Mouse (Mus musculus) spleen, adult 18-20 months (tissue): ENCODE measurements around the gene Hmgxb4.

Source experiments
- DNase-seq, 2 experiments: peaks; one replicate each; pipeline ENCODE4 v3.0.0; 2022; ENCODE audit warnings: mixed read lengths in 2 of 2

Gene Hmgxb4

DNA sequence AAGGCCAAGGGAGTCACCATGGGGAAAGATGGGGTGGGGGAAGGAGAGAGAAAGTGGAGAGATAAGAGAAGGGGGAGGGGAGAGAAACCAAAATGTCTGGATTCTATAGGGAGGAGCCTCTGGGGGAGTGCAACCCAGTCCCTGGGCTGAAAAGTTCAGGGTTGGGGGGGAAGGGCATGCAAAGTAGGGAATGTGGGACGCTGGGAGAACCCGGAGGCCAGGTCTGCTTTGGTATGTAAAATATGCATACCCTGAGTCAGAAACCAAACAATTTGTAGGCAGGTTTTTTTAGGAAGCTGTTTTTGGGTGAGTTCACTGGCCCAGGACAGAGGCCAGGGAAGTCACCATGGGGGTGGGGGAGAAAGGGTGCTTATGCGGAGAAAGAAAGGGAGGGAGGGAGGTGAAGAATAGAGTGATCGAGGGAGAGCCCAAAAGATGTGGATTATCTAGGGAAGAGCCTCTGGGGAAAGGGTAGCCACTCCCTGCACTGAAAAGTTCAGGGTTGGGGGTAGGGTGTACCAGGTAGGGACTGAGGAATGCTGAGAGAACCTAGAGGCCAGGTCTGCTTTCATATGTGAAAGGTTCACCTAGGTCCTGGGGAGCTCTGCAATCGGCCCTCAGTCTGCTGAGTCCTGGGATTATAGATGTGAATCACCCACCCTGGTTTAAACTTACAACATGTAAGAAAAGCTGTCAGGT, 25.3 kb downstream of the Hmgxb4 start:
- no peak for DNase-seq

DNA sequence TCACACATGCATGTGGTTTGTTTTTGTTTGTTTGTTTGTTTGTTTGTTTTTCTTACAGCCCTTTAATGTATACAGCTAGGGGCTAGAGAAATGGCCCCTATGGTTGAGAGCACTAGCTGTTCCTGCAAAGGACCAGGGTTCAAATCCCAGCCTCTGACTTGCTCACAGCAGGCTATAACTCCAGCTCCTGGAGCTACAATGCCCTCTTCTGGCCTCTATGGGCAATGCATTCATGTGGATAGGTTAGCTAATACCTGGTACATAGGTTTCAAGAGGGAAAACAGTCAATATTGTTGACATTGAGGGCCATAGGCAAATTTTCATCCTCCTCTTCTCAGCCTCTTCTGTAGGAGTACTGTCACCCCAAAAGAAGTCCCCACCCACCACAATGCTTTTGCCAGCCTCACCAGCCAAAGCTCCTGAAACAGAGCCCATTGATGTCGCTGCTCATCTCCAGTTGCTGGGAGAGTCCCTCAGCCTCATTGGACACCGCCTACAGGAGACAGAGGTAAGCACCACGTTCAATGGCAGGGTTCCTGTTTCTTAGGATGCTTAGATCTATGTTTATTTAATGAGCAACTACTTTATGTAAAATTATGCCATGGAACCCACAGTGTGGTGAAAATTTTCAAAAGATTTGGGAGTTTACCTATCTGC, 30.6 kb downstream of the Hmgxb4 start:
- DNase-seq = no peak

DNA sequence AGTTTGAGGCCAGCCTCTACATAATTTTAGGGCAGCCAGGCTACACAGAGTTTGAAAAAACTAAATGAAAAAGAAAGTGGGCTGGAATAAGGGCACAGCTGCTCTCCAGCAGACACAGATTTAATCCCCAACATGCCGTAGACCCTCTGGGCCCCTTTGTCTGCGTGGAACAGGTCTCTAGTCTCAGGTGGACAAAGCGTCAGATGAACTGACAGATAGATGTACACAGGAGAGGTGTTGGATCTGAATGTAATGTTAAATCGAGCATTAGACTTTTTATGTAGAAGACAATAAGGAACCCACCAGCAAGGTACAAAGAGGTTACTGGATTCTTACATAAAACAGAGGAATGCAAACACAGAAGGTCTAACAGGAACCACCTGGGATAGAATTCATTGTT, 32.7 kb downstream of the Hmgxb4 start:
- DNase-seq = no peak

DNA sequence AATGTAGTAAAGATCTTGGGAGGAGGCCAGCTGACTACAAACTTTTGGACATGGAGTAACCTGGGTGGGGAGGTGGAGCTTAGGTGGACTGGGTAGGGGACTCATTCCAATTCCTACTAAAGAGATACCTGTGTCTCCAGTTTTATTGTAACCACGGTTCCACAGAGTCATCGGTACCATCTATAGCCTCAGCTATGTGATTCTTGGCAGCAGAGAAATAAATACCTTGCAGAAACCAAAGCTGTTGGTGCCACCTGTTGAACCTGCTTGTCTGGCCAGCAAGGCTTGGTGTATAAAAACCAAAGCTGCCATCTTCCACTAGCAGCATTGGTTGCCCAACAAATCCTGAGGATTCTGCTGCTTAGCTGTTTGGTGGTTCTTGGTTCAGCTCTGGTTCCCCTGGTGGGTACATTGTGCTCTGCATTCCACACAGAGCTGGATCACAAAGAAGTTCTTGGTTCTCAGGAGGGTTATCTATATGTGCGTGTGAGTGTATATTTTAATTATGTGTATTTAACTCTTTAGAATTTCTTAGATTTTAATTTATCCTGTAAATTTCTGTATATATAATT, 37.4 kb downstream of the Hmgxb4 start:
- DNase-seq = no peak

DNA sequence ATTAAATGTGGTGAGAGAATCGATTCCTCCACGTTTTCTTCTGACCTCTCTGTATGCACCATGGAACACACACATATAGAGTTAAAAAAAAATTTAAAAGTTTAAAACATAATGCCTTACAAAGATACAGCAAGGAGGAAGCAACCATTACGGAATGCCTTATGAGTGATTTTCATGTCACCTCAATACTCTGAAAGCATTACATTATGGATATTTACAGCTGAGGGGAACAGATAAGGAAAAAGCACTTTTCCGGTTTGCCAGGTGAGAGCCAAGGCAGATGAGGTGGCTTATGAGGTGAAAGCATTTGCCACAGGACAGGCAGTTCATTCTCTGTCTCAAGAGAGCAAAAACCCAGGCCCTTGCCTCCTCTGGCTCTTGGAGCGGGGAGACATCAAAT, 39.8 kb downstream of the Hmgxb4 start:
- DNase-seq = no peak

DNA sequence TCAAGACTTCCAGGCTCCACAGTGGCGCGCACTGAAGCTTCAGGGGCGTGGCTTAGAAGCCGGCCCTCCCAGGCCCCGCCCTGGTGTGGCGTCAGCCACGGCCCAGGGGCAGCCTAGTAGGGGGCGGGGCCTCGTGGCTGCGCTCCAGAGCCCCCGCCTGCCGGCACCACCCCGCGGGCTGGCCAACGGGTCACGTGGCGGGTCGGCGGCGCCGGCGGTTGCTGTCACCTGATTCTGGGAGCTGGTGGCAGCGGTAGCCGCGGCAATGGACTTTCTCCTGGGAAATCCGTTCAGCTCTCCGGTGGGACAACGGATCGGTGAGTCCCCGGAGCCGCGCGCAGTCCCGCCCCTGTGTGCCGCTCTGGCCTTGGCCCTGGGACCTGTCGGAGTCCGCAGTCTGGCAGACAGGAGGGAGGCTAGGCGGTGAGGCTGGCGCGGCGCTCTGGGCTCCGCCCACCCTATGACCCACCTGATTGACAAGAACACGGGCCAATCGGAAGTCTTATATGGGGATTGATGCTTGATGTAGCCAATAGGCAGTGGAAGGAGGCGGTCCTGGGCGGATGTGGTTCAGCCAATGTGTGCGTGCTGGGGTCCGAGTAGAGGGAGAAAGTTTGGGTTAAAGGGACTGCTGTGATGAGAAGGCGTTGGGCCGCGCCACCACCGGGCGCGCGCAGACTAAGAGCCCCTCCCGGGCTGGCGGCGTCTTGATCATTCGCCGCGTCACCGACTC, 40.5 kb downstream of the Hmgxb4 start, which contains the start of gene Tom1:
Gene Tom1 (plus strand): TSS at position 195 of the 733 bp plus-strand sequence.
- peak; percentile 94 to 97 for DNase-seq

DNA sequence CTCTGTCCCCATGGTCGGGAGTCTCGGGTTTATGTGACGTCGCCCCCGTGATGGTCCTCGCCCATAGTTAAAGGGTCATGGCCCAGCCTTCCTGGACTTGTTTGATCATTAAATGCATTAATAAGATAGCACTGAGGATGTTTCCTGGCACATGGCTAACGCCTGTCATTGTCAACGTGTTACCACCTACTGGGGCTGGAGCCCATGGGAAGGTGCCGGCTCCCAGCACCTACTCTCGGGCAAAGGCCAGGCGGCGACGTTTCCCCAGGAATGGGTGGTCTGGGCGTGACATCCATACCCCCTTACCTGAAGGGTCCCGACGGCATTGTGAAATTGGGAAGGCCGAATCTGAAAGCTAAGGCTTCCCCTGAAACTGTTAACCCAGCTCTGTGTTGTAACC, 41.1 kb downstream of the Hmgxb4 start:
- DNase-seq = no peak

DNA sequence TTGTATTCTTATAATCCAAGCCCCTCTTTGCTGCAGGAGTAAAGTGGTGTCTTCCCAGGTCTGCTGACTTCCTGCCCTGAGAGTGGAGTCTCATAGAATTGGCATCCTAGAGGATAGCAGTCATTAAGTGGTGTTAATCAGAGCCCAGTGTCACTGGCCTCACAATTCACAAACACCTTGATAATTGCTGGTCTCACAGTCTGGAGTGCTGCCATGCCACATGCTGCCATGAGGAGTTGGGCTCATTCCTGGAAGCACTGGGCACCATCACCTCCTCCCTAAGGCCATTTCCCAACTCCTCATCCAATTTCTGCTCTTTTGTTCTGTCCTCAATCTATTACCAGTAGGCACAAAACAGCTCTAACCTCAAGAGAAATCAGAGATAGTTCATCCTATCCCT, 42.5 kb downstream of the Hmgxb4 start:
- DNase-seq = no peak

DNA sequence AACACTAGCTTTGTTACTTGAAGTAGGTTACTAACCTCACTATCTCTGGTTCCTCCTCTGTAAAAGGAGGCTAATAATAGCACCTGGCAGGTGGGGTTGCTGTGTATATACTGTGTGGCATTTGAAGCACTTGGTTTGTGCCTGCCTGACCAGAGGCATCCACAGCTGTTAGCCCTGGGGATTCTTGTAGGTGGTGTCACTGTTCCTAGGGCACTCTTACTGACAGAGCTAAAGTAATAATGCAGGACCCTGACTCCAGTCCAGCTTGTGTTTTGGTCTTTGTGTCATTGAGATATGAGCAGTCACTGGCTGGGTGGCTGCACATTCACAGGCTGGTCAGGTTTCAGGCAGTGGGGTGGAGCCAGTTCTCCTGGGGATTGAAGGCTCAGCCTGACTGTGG, 45.3 kb downstream of the Hmgxb4 start:
- DNase-seq = no peak

DNA sequence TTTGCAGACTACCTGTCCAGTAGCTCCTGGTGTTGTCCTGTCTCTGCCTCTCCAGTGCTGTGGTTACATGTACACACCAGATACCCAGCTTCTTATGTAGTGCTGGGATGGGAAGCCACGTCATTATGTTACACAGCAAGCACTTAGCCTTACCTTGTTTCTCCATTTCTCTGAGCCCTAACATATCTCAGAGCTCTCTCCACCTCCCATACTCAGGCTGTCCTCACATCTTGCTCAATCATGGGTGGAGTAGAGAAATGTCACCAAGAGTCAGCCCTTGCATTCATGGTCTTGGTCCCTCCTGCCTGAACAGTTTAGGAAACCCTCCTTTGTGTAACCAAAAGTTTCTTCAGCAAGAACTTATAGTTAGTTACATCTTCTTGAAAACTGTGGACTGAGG, 46.6 kb downstream of the Hmgxb4 start:
- no peak for DNase-seq

DNA sequence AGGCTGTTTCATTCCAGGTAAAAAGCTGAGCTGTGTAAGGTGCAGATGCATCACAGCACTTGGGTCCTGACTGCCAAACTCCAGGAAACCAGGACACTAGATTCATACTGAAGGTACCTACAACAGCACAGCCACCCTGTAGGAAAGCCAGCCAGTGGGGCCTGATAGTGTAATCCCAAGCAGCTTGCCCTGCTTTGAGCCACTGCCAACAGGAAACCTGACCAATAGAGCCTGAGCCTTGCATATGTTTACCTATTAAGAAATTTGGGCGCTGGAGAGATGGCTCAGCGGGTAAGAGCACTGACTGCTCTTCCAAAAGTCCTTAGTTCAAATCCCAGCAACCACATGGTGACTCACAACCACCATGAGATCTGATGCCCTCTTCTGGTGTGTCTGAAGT, 49.0 kb downstream of the Hmgxb4 start:
- DNase-seq = no peak

DNA sequence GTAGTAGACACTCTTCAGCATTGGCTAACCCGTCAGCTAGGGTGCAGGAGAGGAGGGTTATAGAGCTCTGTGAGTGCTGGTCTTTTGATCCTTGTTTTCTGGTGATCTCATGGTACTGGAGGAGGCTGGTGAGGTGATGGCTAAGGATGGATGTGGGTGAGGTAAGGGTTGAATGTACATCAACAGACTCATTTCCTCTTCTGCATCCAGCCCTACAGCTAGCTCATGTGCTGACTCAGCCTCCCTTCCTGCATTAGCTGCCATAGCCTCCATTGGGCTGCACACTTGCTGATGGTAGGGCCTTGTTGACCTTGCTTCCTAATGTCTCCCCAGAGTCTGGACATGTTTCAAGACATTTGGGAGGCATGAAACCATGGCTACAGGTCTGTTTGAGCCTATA, 49.8 kb downstream of the Hmgxb4 start:
- no peak for DNase-seq

DNA sequence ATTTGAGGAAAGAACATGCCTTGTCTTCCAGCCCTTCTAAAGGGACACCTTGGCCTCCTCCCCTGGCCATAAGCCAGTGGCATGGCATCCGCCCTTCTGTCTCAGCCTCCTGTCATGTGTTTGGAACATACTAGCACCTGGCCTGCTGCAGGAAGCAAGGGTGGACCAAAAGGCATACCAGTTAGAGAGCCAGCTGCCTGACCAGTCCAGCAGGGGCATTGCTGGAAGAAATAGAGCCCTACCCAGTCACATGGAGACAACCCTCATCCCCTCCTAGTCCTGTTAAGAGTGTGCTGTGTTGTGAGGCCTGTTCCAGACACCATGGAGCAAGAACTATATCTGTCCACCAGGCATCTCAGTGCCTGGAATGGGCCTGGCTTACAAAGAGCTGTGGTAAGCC, 53.1 kb downstream of the Hmgxb4 start:
- DNase-seq = no peak

DNA sequence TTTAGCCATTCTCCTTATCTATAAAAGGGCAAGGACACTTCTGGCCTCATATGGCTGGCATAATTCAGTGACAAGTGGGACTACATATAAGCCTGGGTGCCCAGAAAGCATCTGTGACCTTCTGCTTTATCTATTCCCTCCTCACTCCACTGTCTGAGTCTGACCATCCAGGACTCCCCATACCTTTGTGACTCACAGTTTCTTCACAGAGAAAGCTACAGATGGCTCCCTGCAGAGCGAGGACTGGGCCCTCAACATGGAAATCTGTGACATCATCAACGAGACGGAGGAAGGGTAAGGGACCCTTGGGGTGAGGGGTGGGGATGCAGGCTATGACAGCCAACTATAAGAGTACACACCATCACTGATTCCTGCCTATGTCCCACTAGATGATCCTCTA, 54.6 kb downstream of the Hmgxb4 start:
- no peak for DNase-seq

DNA sequence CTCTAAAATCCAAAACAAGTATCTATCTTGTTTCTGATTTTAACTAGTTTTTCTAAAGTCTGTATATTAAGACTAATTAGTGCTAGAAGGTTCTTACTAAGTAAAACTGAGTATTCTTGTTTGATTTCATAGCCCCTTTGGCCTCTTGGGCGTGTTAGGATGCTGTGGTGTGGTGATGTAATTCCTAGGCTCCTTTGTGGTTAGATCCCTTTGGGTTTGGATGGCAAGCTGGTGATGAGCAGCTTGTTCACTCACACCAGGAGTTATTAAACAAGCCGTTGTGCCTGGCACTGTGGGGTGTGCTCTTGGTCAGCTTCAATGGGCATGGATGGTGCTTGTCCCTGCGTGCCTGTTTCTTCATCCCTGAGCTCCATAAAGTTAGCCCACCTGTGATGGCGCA, 60.2 kb downstream of the Hmgxb4 start:
- DNase-seq = no peak

DNA sequence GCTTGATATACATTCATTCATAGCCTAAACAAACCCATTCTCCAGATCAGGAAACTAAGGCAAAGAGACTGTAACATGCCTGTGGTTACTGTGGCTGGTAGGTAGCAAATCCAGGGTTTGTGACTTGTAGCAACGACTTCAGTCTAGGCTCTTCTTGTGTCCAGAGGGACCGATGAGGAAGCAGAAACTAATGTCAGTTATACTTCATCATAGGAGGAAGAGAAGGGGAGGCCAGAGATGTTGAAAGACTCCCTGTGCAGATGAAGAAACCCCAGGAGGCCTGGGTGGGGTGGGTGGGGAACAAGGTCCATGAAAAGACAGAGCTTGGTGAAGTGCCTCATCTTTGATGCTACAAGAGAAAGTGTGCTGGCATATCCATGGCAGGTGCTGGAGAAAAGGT, 62.5 kb downstream of the Hmgxb4 start:
- DNase-seq = no peak

DNA sequence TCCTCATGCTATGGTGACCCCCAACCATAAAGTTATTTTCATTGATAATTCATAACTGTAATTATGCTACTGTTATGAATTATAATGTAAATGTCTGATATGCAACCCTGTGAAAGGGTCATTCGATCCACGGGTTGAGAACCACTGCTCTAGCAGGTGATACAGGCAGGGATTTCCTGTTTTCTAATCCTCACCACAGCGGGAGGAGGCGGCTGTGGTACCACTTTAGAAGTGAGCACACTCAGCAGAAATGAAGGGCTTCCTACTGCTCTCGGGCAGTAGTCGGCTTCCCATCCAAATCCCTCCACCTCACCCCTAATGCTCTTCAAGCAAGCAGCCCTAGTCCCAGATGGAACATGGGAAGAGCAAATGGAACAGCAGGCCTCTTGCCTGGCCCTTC, 66.9 kb downstream of the Hmgxb4 start:
- DNase-seq = no peak

DNA sequence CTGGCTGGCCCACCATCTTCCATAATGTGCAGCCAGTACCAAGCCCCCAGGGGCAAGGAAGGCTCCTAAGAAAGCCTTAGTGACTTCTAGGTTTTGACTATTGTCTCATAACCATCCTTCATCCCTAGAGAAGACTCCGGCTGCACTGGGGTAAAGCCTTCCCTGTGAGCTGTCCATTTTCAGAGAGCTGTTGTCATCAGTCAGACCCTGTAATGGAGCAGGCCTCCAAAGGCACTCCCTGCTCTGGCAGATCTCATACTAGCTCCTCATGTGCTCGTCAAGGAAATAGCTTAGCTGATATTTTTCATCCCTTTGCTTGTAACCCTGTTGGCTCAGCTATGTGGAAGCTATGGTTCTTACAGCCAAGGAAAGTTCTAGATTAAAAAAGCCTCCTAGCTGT, 67.7 kb downstream of the Hmgxb4 start:
- no peak for DNase-seq

DNA sequence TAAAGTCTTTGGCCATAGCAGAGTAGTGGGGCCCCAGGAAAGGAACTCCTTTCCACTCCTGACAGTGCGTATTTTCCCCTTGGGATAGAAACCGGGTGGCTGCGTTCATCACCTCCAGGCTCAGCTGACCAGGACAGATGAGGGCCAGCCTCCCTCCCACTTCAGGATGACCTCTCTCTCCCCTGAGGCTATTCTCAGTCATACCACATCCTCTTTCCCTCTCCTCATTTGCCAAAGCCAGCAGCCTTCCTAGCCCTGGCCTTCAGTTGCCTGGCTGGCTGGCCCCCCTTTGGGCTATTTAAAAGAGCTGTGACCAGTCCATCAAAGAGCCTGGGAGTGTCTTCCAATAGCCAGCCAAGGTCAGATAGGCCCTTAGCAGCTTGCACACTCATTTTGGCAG, 70.1 kb downstream of the Hmgxb4 start:
- DNase-seq = no peak

DNA sequence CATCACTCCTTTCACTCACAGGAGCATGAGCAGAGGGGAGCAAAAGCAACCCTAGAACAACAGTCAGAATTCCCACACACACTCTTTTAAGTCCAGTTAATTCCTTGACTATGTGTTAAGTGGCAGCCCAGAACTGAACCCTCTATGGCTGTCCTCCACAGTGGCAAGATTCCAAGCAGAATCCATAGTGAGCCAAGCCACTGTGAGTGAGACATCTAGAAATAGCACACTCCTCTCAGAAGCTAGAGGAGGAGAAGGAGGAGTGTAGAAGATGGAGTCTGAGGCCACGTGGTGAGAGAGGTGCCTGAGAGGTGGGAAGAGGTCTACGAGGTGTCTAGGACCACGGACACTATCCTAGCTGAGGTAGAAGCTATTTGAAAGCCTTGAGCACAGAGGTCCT, 71.6 kb downstream of the Hmgxb4 start:
- DNase-seq = no peak

DNA sequence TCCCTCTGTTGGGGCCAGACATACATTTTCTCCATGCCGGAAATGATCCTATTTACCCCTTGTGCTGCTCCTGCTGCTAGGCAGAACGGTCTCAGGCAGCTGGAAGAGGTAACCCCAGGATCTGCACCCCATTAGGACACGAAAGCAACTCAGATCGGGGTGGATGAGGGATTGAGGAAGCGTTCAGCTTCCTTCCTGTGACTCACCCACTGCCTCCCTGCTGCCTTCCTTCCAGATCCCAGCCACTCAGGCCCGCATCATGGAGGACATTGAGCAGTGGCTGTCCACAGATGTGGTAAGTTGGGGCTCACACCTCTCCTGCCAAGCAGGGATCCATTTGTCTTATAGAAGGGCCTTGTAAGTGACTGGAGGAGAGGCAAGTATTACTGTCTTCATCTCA, 74.1 kb downstream of the Hmgxb4 start:
- DNase-seq = no peak

DNA sequence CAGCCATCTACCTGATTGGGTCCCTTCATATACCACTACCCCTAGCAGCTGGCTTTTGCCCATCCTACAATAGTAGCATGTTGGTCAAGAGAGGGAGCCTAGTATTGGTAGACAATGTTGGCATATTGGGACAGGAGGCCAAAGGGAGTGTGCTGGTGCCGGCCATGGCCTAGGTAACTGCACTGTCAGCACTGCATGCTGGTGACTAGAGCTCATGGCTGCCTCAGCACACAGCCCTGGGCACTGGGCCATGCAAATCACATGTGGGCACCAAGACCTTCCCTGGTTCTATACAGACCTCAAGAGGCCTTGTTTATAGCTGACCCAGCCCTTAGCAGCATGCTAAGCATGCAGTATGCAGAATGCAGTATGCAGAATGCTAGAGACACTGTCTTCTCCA, 77.1 kb downstream of the Hmgxb4 start:
- no peak for DNase-seq

DNA sequence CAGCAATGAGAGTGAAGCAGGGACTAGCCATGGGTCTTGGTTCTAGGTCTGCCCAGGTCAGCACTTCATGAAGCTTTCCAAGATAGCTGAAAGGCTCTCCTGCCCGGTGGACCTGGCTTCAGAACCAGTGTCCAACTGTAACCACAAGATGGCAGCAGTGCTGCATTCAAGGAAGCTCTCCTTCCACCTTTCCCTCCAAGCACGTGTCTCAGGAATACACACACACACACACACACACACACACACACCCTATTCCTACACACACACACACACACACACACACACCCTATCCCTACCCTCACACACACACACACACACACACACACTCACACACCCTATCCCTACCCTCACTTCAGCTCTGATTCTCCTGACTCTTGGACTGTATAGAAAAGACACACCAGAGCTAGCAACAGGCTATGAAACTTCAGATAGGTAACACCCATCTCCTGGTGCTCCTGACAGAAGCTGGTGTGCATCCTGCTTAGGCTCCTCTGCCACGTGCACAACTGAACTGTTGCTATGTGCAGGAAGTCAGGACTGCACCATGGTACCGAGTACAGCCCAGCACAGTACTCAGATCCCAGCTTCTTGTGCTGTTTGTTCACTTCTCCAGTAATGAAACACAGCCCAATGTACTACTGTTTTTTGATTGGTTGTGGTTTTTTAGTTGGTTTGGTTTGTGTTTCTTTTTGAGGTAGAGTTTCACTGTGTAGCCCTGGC, 78.6 kb downstream of the Hmgxb4 start:
- peak; percentile 48 to 64 for DNase-seq
